Mouse (Mus musculus) midbrain, embryonic 13.5 days (tissue): ENCODE results near the gene Clec1b. TPM values are rescaled to one million over a fixed set of nuclear protein-coding genes. Genes with fewer than 3 reads are reported as not detected.

ENCODE experiments used
- ATAC-seq: fragments of 200-750 bp; cut with Nextera tagmentation; 2 replicates; pipeline ENCODE4 v1.8.0; 2017; ENCODE audit warnings: mild to moderate bottlenecking, moderate TSS enrichment, moderate library complexity
- H3K27ac ChIP-seq: fragments of 300-500 bp; sonication (generic); 2 replicates; pipeline ENCODE4 v1.5.1; 2015; ENCODE audit warnings: inconsistent platforms, mild to moderate bottlenecking, moderate library complexity
- H3K27me3 ChIP-seq: fragments of 300-500 bp; sonication (generic); 2 replicates; pipeline ENCODE4 v1.6.1; 2015; ENCODE audit warnings: mild to moderate bottlenecking, inconsistent platforms
- H3K36me3 ChIP-seq: fragments of 300-500 bp; sonication (generic); 2 replicates; pipeline ENCODE4 v1.6.1; 2015; ENCODE audit warnings: mild to moderate bottlenecking, inconsistent platforms
- H3K4me1 ChIP-seq: fragments of 300-500 bp; sonication (generic); replicated peaks from 2 replicates; pipeline ENCODE4 v1.6.1; 2015; ENCODE audit warnings: inconsistent platforms
- H3K4me2 ChIP-seq: fragments of 300-500 bp; sonication (generic); replicated peaks from 2 replicates; pipeline ENCODE4 v1.6.1; 2015; ENCODE audit warnings: moderate library complexity, mild to moderate bottlenecking, inconsistent platforms
- H3K4me3 ChIP-seq: fragments of 300-500 bp; sonication (generic); replicated peaks from 2 replicates; pipeline ENCODE4 v1.5.1; 2015; ENCODE audit warnings: mild to moderate bottlenecking, inconsistent platforms
- H3K9ac ChIP-seq: fragments of 300-500 bp; sonication (generic); replicated peaks from 2 replicates; pipeline ENCODE4 v1.6.1; 2015; ENCODE audit warnings: mild to moderate bottlenecking, inconsistent platforms
- H3K9me3 ChIP-seq: fragments of 300-500 bp; sonication (generic); 2 replicates; pipeline ENCODE4 v1.6.1; 2016; ENCODE audit warnings: mild to moderate bottlenecking, inconsistent platforms
- WGBS: fragments of 180-500 bp; shearing (Covaris S2); methylation state at CpG from one replicate; pipeline ENCODE4 v1.1.7; 2015; 5-methylcytosine and 5-hydroxymethylcytosine counted together
- polyA plus RNA-seq: library from polyadenylated mRNA; unstranded; fragments of >200 nt; fragmentation: Nextera tagmentation; extraction: Ambion mirVana; gene quantifications from 2 replicates; pipeline ENCODE4 v1.2.1, GENCODE M21; 2015

Gene Clec1b
- polyA plus RNA-seq, 1 experiment from 2014 or later = 3.9 TPM

GRCm38 (mm10) chr6:129423040-129423733 is 26.1 kb downstream of the Clec1b start:
- peak; percentile 53; the same call in 1 of the 2 replicates for ATAC-seq
- Histone ChIP-seq H3K36me3 (no peaks in the 10 kb centered on the region), H3K27ac (no peak overlapping the region), H3K9ac (no peak overlapping the region), H3K4me1 (0 out of 2 replicates have a peak, but pooled peaks cover 5% of the 10 kb centered on the region), H3K4me3 (no peak overlapping the region), H3K4me2 (no peak overlapping the region), H3K9me3 (no peaks in the 10 kb centered on the region), H3K27me3 (no peaks in the 10 kb centered on the region)
- 72% methylated on average over 4 of the region's 4 CpGs for WGBS

GRCm38 (mm10) chr6:129423734-129424072 is 26.6 kb downstream of the Clec1b start:
- no peaks in the 10 kb centered on the region for H3K36me3 ChIP-seq
- H3K4me3 ChIP-seq = no peak overlapping the region
- H3K4me2 ChIP-seq = no peak overlapping the region
- no peak overlapping the region for H3K27ac ChIP-seq
- ATAC-seq = peak; percentile 95
- H3K27me3 ChIP-seq = no peaks in the 10 kb centered on the region
- 0 out of 2 replicates have a peak, but pooled peaks cover 5% of the 10 kb centered on the region for H3K4me1 ChIP-seq
- no peak overlapping the region for H3K9ac ChIP-seq
- no peaks in the 10 kb centered on the region for H3K9me3 ChIP-seq
- WGBS = 21% methylated on average over 1 of the region's 1 CpGs

DNA sequence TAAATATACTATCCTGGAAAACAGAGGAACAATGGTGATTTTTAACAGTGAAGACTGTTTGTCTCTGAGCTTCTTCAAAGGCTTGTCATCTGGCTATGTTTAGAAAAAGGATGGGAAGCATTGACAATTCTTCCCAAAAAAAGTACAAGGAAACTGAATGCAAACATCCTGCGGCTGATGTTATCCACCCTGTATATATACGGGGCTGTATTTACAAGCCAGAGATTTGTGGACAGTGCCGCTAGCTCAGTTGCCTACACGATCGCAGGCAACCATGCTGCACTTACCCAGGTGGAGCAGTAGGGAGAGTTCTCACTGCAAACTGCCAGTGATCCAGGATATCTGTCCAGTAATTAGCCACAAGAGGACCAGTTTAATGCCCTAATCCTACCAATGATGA is 28.1 kb downstream of the Clec1b start:
- Histone ChIP-seq H3K9ac (no peak overlapping the region), H3K27ac (no peak overlapping the region), H3K36me3 (no peaks in the 10 kb centered on the region), H3K4me2 (no peak overlapping the region), H3K9me3 (no peaks in the 10 kb centered on the region), H3K27me3 (no peaks in the 10 kb centered on the region), H3K4me3 (no peak overlapping the region), H3K4me1 (0 out of 2 replicates have a peak, but pooled peaks cover 5% of the 10 kb centered on the region)
- ATAC-seq = no peak
- WGBS = 83% methylated on average over 5 of the region's 5 CpGs

GRCm38 (mm10) chr6:129425812-129426211 is 28.7 kb downstream of the Clec1b start:
- Histone ChIP-seq H3K4me3 (no peak overlapping the region), H3K27me3 (no peaks in the 10 kb centered on the region), H3K4me2 (no peak overlapping the region), H3K9me3 (no peaks in the 10 kb centered on the region), H3K9ac (no peak overlapping the region), H3K4me1 (0 out of 2 replicates have a peak, but pooled peaks cover 5% of the 10 kb centered on the region), H3K36me3 (no peaks in the 10 kb centered on the region), H3K27ac (no peak overlapping the region)
- no peak for ATAC-seq
- 47% methylated on average over 5 of the region's 5 CpGs for WGBS

DNA sequence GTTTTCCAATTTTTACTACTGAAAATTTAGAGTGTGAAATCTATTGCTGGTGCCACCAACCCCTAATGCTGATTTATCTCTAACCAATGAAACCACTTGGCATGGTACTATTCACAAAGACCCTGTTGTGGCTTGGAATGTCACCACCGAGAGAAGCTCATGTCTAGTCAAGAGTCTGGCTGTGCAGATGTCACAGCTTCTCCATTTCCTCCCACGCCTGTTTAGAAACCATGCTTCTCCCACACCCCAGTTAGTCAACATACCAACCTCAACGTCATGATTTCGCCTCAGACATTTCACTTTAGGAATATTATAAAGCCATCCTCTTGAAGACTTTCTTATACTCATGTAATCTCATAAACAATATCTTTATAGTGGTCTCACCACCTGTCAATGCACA is 30.2 kb downstream of the Clec1b start:
- 89% methylated on average over 4 of the region's 4 CpGs for WGBS
- Histone ChIP-seq H3K27ac (no peak overlapping the region), H3K9ac (no peak overlapping the region), H3K4me1 (0 out of 2 replicates have a peak, but pooled peaks cover 5% of the 10 kb centered on the region), H3K27me3 (no peaks in the 10 kb centered on the region), H3K9me3 (no peaks in the 10 kb centered on the region), H3K4me2 (no peak overlapping the region), H3K36me3 (no peaks in the 10 kb centered on the region), H3K4me3 (no peak overlapping the region)
- no peak for ATAC-seq

DNA sequence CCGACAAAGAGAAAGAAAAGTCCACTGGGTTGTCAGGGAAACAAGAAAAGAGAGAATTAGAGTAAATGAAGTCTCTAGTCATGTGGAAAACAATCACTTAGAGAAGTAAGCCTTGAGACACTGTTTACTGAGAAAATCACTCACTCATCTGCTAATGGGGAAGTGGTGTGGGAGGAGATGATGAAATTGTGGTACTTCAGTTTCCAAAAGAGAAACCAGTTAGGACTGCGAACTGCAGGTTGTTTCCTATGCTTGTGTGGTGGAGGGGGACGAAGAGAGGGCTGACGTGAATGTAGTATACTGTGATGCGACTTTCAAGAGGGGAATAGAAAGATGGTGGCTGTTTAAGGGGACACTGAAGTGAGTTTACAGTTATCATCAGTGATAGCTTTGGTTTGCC is 37.1 kb downstream of the Clec1b start:
- Histone ChIP-seq H3K36me3 (no peaks in the 10 kb centered on the region), H3K4me1 (no peaks in the 10 kb centered on the region), H3K4me3 (no peak overlapping the region), H3K9me3 (no peaks in the 10 kb centered on the region), H3K27ac (no peak overlapping the region), H3K4me2 (no peak overlapping the region), H3K9ac (no peak overlapping the region), H3K27me3 (no peaks in the 10 kb centered on the region)
- ATAC-seq = no peak
- WGBS = 56% methylated on average over 5 of the region's 5 CpGs

DNA sequence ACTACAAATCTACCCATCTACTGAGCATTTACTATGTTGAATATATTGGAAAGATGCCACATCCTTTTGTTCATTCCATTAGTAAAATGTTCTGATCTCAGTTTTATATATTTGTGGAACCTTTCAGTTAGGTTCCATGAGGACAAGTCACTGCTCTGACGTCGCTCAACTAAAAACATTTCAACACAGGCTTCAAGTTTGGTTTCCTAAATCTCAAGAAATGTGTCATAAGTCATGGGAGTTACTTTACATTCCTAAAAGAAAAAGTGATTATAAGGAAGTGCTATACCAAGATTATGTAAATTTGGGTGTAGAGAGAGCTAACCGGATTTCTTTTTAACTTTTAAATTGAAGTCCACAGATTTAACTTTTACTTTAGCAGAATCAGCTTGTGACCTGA is 38.9 kb downstream of the Clec1b start:
- Histone ChIP-seq H3K4me2 (no peak overlapping the region), H3K4me1 (no peaks in the 10 kb centered on the region), H3K36me3 (no peaks in the 10 kb centered on the region), H3K4me3 (no peak overlapping the region), H3K9ac (no peak overlapping the region), H3K9me3 (no peaks in the 10 kb centered on the region), H3K27me3 (no peaks in the 10 kb centered on the region), H3K27ac (no peak overlapping the region)
- WGBS = 94% methylated on average over 3 of the region's 3 CpGs
- no peak for ATAC-seq

DNA sequence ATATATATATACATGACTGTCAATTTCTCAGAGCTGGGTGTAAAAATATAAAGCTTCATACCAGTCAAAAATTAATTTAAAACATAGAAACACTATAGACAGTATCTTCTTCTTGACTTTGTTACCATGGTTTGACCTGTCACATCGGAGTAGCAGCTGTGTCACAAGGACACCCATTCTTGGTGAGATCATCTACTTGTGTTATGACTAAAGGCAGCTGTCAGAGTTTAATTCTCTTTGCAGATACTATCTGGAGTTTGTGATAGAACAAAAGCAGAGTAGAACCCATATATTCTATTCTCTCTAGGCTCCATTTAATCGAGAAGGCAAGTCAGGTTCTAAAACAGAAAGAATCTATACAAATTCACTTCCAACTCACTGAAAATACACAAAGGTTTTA is 40.9 kb downstream of the Clec1b start:
- H3K9ac ChIP-seq = no peak overlapping the region
- WGBS = 92% methylated on average over 2 of the region's 2 CpGs
- no peaks in the 10 kb centered on the region for H3K27me3 ChIP-seq
- no peaks in the 10 kb centered on the region for H3K4me1 ChIP-seq
- ATAC-seq = no peak
- H3K4me3 ChIP-seq = no peak overlapping the region
- no peaks in the 10 kb centered on the region for H3K36me3 ChIP-seq
- H3K27ac ChIP-seq = no peak overlapping the region
- no peak overlapping the region for H3K4me2 ChIP-seq
- no peaks in the 10 kb centered on the region for H3K9me3 ChIP-seq

- Histone ChIP-seq H3K4me3 (no peak overlapping the region), H3K4me2 (no peak overlapping the region), H3K27me3 (no peaks in the 10 kb centered on the region), H3K9me3 (no peaks in the 10 kb centered on the region), H3K4me1 (no peaks in the 10 kb centered on the region), H3K36me3 (no peaks in the 10 kb centered on the region), H3K9ac (no peak overlapping the region), H3K27ac (no peak overlapping the region)
- no peak for ATAC-seq
- WGBS = 85% methylated on average over 6 of the region's 6 CpGs
Observed at GRCm38 (mm10) chr6:129449743-129450142, 52.6 kb downstream of the Clec1b start.

DNA sequence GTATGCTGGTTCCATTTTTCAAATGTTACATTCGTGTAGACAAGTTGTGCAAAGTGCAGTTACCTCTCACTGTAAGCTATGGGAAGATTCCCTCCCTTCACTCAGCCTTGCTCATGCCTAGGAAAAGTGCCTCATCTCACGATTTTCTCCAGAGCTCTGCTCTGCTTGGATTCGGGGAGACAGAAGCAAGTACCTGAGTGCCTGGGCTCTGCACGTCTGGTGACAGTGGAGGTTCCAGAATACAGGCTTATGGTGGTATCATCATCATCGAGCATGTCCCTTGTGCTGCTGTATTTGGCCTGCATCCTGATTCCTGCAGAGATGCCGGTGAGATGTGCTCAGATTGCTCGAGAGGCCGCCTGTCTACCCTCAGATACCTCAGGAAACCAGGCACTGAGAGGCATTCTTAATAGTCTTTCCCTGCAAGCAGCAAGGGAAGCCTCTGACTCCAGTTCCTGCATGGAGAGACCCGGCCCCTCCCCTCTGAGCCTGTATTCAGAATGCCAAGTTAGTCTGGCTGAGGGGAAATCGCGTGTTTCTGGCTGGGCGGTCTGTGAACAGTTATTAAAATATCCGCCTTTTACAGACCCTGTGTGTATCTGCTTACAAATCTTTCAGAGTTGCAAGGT is 54.4 kb downstream of the Clec1b start, which contains the start of gene Clec1a:
TSS of gene Clec1a (minus strand) at position 590 of the 629 bp plus-strand sequence.
- H3K9me3 ChIP-seq = no peaks in the 10 kb centered on the region
- no peak within 1 kb of the TSS for H3K27ac ChIP-seq
- no peak within 1 kb of the TSS for H3K4me3 ChIP-seq
- ATAC-seq = 0 out of 2 replicates have a peak, but pooled peaks have one; percentile 48
- H3K4me1 ChIP-seq = no peaks in the 10 kb centered on the region
- H3K4me2 ChIP-seq = no peak within 1 kb of the TSS
- WGBS = 61% methylated on average over 13 of the region's 13 CpGs
- H3K27me3 ChIP-seq = no peaks in the 10 kb centered on the region
- H3K36me3 ChIP-seq = no peaks in the 10 kb centered on the region
- H3K9ac ChIP-seq = no peak within 1 kb of the TSS
